Mouse (Mus musculus): Measurements from ENCODE around the gene Lrrc61. TPM values are rescaled to one million over a fixed set of nuclear protein-coding genes. Genes with fewer than 3 reads are reported as not detected.

Gene Lrrc61
- total and polyA plus RNA-seq, 2 experiments from 2014 or later: 15.7 to 32.0 TPM

DNA sequence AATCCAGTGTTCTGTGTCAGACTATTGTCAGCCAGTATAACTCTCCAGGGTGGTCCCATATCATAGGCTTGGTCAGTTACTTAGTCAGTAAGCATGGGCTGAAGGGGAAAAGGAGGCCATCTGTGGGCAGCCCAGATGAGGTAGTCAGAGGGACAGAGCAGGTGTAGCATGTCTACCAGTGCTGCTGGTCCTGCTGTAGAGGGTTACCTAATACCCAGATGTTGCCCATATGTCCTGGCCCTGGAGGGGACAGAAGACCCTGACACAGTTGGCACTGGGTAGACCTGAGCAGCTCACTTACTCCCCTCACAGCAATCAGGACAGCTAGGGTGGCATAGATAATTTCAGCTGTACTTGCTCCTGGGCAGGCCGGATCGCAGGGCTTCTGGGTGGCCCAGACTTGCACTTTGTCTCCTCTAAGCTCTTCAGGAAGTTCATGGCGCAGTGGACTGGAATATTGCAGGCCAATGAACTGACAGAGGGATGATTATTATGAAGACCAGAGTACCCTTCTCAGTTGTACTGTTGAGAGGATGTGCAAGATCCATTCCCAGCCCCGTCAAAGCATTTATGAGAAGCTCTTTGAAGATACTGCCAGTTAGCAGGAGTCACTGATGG, 11.2 kb downstream of the Lrrc61 start:
- no peak for TF ChIP-seq CTCF (IDR thresholded peaks at IDR 0.05; ENCODE audit: low read depth)
- no peak overlapping the region for H3K27ac ChIP-seq
- H3K27me3 ChIP-seq (ENCODE audit: insufficient read depth, low read length): no peaks in the 10 kb centered on the region
- H3K4me1 ChIP-seq (ENCODE audit: insufficient read depth, low read length): no peaks in the 10 kb centered on the region; the same call in 1 of the 2 replicates
- no peak for ATAC-seq
- H3K9me3 ChIP-seq (ENCODE audit: low read length): no peaks in the 10 kb centered on the region
- H3K4me2 ChIP-seq (ENCODE audit: low read depth, low read length): no peak overlapping the region
- no peak for DNase-seq (ENCODE audit: low spot score)
- WGBS: 93% methylated on average over 4 of the region's 4 CpGs
- H3K36me3 ChIP-seq (ENCODE audit: insufficient read depth, low read length): 0 out of 2 replicates have a peak, but pooled peaks cover 4% of the 10 kb centered on the region
- H3K4me3 ChIP-seq (ENCODE audit: low read length): no peak overlapping the region
- no peak overlapping the region for H3K9ac ChIP-seq (replicated peaks; ENCODE audit: low read length)

DNA sequence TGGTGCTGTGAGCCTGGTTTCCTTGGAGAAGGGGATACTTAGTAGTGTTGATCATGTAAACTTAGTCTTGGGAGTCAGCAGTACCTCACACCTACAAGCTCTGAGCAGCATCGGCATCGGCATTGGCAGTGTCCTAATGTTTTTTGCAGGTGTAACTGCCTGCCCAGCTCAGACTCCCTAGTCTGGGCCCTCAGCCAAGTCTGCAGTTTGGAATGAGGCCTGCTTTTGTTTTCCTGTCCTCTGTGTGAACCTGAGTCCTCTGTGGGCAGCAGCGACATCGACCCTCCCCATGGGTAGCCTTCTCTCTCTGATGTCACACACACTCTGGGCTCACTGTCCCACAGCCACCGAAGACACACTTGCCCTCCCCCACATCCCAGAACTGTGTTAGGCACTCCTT, 11.7 kb downstream of the Lrrc61 start:
- no peak for TF ChIP-seq CTCF (IDR thresholded peaks at IDR 0.05; ENCODE audit: low read depth)
- Histone ChIP-seq H3K9ac (replicated peaks; ENCODE audit: low read length) (no peak overlapping the region), H3K36me3 (ENCODE audit: insufficient read depth, low read length) (0 out of 2 replicates have a peak, but pooled peaks cover 4% of the 10 kb centered on the region), H3K4me1 (ENCODE audit: insufficient read depth, low read length) (no peaks in the 10 kb centered on the region; the same call in 1 of the 2 replicates), H3K27me3 (ENCODE audit: insufficient read depth, low read length) (no peaks in the 10 kb centered on the region), H3K27ac (no peak overlapping the region), H3K9me3 (ENCODE audit: low read length) (no peaks in the 10 kb centered on the region), H3K4me3 (ENCODE audit: low read length) (no peak overlapping the region), H3K4me2 (ENCODE audit: low read depth, low read length) (no peak overlapping the region)
- peak; percentile 19 for DNase-seq (ENCODE audit: low spot score)
- 37% methylated on average over 5 of the region's 5 CpGs for WGBS
- no peak for ATAC-seq

DNA sequence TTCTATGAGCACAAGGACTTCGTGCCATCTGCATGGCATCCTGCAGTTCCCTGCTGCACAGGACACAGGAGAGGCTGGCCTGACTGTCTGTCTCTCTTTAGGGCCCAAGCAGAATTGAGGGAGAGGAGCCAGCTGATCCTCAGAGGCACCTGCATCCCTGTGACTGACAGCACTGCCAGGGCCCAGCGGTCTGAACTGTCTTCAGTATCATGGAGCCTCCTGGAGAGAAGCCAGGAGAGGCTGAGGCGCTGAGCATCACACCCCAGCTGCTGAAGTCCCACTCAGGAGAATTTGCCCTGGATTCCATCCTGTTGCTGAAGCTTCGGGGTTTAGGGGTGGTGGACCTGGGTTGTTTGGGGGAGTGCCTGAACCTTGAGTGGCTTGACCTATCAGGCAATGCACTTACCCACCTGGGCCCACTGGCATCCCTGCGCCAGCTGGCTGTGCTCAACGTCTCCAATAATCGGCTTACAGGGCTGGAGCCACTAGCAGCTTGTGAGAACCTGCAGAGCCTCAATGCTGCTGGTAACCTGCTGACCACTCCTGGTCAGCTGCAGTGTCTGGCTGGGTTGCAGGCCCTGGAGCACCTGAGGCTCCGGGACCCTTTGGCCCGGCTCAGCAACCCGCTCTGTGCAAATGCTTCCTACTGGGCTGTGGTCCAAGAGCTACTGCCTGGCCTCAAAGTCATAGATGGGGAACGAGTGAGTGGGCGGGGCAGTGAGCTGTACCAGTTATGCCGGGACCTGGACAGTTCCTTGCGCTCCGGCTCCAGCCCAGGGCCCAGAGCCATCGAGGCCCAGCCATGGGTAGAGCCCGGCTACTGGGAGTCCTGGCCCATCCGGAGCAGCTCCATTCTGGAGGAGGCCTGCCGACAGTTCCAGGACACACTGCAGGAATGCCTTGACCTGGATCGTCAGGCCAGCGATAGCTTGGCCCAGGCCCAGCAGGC, 13.7 kb downstream of the Lrrc61 start:
- Histone ChIP-seq H3K27me3 (ENCODE audit: insufficient read depth, low read length) (no peaks in the 10 kb centered on the region), H3K4me1 (ENCODE audit: insufficient read depth, low read length) (no peaks in the 10 kb centered on the region; the same call in 1 of the 2 replicates), H3K9ac (replicated peaks; ENCODE audit: low read length) (no peak overlapping the region), H3K4me2 (ENCODE audit: low read depth, low read length) (no peak overlapping the region), H3K27ac (peak overlapping the region; percentile 62; the same call in 1 of the 2 replicates), H3K9me3 (ENCODE audit: low read length) (no peaks in the 10 kb centered on the region), H3K4me3 (ENCODE audit: low read length) (no peak overlapping the region), H3K36me3 (ENCODE audit: insufficient read depth, low read length) (0 out of 2 replicates have a peak, but pooled peaks cover 4% of the 10 kb centered on the region)
- ATAC-seq: peak; percentile 59
- 51% methylated on average over 21 of the region's 21 CpGs for WGBS
- DNase-seq (ENCODE audit: low spot score): peak; percentile 60
- TF ChIP-seq CTCF (IDR thresholded peaks at IDR 0.05; ENCODE audit: low read depth): no peak

DNA sequence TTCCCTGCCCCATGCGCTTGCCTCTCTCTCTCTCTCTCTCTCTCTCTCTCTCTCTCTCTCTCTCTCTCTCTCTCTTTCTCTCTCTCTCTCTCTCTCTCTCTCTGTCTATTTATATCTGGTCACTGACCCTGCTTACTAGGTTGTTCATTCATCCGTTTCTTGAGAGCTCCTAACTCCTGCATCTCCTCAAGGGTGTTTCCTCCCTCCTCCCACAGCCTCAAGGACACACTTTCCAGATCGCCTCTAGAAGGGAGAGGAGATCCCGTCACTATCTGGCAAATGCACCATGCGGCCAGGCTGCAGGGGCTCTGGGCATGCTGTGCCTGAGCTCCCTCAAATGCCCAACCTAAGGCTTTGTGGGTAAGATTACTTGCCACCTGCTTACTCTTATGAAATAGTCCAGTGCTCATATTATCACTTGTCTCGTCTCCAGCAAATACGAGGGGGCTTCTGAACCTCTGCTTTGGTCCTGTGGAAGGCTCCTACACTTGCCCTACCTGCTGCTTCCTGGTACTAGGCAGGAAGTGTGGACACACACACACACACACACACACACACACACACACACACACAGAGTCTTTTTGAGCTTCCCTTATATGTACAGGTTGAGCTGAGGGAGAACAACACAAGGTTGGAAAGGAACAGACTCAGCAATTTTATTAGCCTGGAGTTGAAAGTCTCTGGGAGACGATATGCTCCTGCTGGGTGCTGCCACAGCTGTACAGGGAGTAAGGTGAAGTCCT, 14.6 kb downstream of the Lrrc61 start:
- H3K4me2 ChIP-seq (ENCODE audit: low read depth, low read length): no peak overlapping the region
- ATAC-seq: no peak
- no peaks in the 10 kb centered on the region for H3K9me3 ChIP-seq (ENCODE audit: low read length)
- no peak overlapping the region for H3K9ac ChIP-seq (replicated peaks; ENCODE audit: low read length)
- H3K36me3 ChIP-seq (ENCODE audit: insufficient read depth, low read length): no peaks in the 10 kb centered on the region
- DNase-seq (ENCODE audit: low spot score): no peak
- H3K4me1 ChIP-seq (ENCODE audit: insufficient read depth, low read length): no peaks in the 10 kb centered on the region; the same call in 1 of the 2 replicates
- no peak for TF ChIP-seq CTCF (IDR thresholded peaks at IDR 0.05; ENCODE audit: low read depth)
- H3K27ac ChIP-seq: 0 out of 2 replicates have a peak overlapping the region, but pooled peaks have one; percentile 62
- no peak overlapping the region for H3K4me3 ChIP-seq (ENCODE audit: low read length)
- no peaks in the 10 kb centered on the region for H3K27me3 ChIP-seq (ENCODE audit: insufficient read depth, low read length)
- 70% methylated on average over 8 of the region's 8 CpGs for WGBS

DNA sequence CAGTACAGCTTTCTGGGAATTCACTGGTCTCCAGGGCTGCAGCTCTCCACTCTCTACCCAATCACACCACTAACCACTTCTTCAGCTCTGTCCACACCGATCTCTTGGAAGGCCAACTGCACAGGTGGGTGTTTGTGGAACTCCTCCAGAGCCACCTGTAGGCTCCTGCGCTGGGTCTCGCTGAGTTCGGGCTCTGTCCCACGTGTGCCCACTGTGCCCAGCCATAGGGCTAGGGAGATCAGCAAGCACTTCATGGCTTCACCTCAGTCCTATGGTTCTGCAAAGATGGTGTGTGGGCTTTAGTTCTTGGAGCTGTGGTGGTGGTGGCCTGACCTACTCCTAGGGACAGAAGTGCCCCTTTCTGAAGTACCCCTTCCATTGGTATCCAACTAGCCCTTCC, 17.4 kb downstream of the Lrrc61 start:
- DNase-seq (ENCODE audit: low spot score): no peak
- 89% methylated on average over 5 of the region's 5 CpGs for WGBS
- H3K27ac ChIP-seq: no peak overlapping the region; the same call in 1 of the 2 replicates
- no peaks in the 10 kb centered on the region for H3K36me3 ChIP-seq (ENCODE audit: insufficient read depth, low read length)
- no peaks in the 10 kb centered on the region for H3K9me3 ChIP-seq (ENCODE audit: low read length)
- TF ChIP-seq CTCF (IDR thresholded peaks at IDR 0.05; ENCODE audit: low read depth): no peak
- no peak for ATAC-seq
- H3K4me2 ChIP-seq (ENCODE audit: low read depth, low read length): no peak overlapping the region
- no peak overlapping the region for H3K9ac ChIP-seq (replicated peaks; ENCODE audit: low read length)
- H3K4me1 ChIP-seq (ENCODE audit: insufficient read depth, low read length): no peaks in the 10 kb centered on the region; the same call in 1 of the 2 replicates
- H3K27me3 ChIP-seq (ENCODE audit: insufficient read depth, low read length): no peaks in the 10 kb centered on the region
- no peak overlapping the region for H3K4me3 ChIP-seq (ENCODE audit: low read length)

DNA sequence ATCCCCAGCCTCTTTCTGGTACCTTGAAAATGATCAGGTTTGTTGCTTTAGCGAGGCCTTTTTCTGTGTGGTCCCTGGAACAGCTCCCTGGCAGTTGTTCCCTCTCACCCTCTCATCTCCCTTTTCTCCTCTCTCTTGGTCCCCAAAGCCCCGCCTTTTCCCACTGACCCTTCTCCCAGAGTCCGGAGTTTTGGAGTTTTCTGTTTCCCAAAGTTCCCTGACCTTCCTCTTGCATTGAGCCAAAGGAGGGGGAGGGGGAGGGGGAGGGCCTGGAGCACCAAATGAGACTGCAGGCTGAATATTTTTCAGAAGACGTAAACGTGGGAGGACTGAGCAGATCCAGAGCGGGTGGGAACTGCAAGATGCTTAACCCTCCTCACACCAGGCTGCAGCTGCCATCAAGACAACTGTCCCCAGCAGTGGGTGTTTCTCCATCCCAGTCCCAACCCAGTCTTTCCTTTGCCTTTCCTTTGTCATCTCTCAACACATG, 18.0 kb downstream of the Lrrc61 start, which contains the start of gene Rarres2:
Gene Rarres2, minus strand, starts transcription at position 218 of the 490 bp plus-strand sequence.
- no peak for ATAC-seq
- Histone ChIP-seq H3K4me2 (ENCODE audit: low read depth, low read length) (no peak within 1 kb of the TSS), H3K4me3 (ENCODE audit: low read length) (no peak within 1 kb of the TSS), H3K4me1 (ENCODE audit: insufficient read depth, low read length) (no peaks in the 10 kb centered on the region; the same call in 1 of the 2 replicates), H3K27me3 (ENCODE audit: insufficient read depth, low read length) (no peaks in the 10 kb centered on the region), H3K27ac (no peak within 1 kb of the TSS; the same call in 1 of the 2 replicates), H3K9me3 (ENCODE audit: low read length) (no peaks in the 10 kb centered on the region), H3K9ac (replicated peaks; ENCODE audit: low read length) (no peak within 1 kb of the TSS), H3K36me3 (ENCODE audit: insufficient read depth, low read length) (no peaks in the 10 kb centered on the region)
- 29% methylated on average over 6 of the region's 6 CpGs for WGBS
- no peak for TF ChIP-seq CTCF (IDR thresholded peaks at IDR 0.05; ENCODE audit: low read depth)
- no peak for DNase-seq (ENCODE audit: low spot score)

All from hindbrain, postnatal 0 days (tissue).